Mouse (Mus musculus) cortical plate, adult 2 months (tissue): ENCODE measurements around the gene Cdk5rap1.

Experiments used
- CTCF ChIP-seq: fragments of 200-500 bp; IDR thresholded peaks from 2 replicates; pipeline ENCODE4 v1.5.1; 2011; ENCODE audit warnings: mild to moderate bottlenecking, control low read depth, low read length; ENCODE audit not compliant: insufficient read depth; ENCODE audit errors: extremely low read depth
- POLR2A ChIP-seq: fragments of 200-500 bp; IDR thresholded peaks from 2 replicates; pipeline ENCODE4 v1.6.1; 2011; ENCODE audit warnings: mild to moderate bottlenecking, low read length, control low read depth; ENCODE audit not compliant: insufficient read depth; ENCODE audit errors: extremely low read depth

DNA sequence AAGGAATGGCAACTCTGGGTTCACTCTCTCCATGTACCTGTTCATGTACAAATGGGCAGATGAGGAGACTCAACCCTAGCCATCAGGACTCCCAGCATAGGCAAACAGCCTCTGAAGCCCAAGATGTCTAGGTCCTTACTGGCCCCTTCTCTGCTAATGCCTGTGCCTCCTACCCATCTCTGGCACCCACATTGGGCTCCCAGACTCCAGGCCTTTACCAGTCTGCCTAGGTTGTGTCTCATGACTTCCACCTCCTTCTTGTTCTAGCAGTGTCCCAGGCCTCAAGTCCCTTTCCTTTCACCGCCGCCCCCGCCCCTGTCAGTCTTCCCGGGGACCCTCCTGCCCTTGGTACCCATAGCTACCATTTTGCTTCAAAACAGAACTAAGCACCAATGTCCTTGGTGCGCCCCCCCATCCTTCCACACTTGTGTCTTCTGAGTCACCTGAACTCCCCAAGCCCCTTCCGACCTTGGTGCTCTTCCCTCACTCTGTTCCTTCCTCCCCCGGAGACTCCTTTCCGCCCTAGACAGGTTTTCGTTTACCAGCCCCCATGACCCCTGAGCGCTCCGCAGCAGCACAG is 34.3 kb upstream of the Cdk5rap1 start:
- TF ChIP-seq CTCF (no peak), POLR2A (no peak)
